Mouse (Mus musculus) hindbrain, embryonic 12.5 days (tissue): ENCODE data around the gene Plcg1. TPM values are rescaled to one million over a fixed set of nuclear protein-coding genes. Genes with fewer than 3 reads are reported as not detected.

ENCODE experiments used
- polyA plus RNA-seq: library from polyadenylated mRNA; unstranded; fragments of >200 nt; fragmentation: Nextera tagmentation; extraction: Ambion mirVana; gene quantifications from 2 replicates; pipeline ENCODE4 v1.2.1, GENCODE M21; 2016

Plcg1 gene
- polyA plus RNA-seq, 1 experiment from 2014 or later, result 119 TPM

Other genes with a start within 250 kb of the Plcg1 start
- gene Top1, start 85.4 kb upstream of the Plcg1 start, polyA plus RNA-seq, result 114 and 122 TPM in 2 replicates
- 16.0 and 18.0 TPM in 2 replicates for gene Zhx3, start 141.7 kb downstream of the Plcg1 start, polyA plus RNA-seq
- 0.63 and 1.4 TPM in 2 replicates for gene Lpin3, start 149.4 kb downstream of the Plcg1 start, polyA plus RNA-seq
- 5.1 and 7.5 TPM in 2 replicates for gene Emilin3, start 181.0 kb downstream of the Plcg1 start, polyA plus RNA-seq